Mouse (Mus musculus) ZHBTc4 (cell line): Measurements from ENCODE around the gene Kcnab3.

Experiments
- DNase-seq: peaks from one replicate; pipeline ENCODE4 v3.0.0-alpha.2; 2011; ENCODE audit warnings: low read depth, low spot score

Kcnab3 gene

GRCm38 (mm10) chr11:69331929-69332405 lies 5.9 kb downstream of the Kcnab3 start:
- peak; percentile 69 for DNase-seq

GRCm38 (mm10) chr11:69332713-69333253 lies 6.7 kb downstream of the Kcnab3 start:
- no peak for DNase-seq

- DNase-seq = no peak
Observed at GRCm38 (mm10) chr11:69333922-69334321, 7.9 kb downstream of the Kcnab3 start.

GRCm38 (mm10) chr11:69334796-69335195 lies 8.7 kb downstream of the Kcnab3 start:
- DNase-seq = no peak

GRCm38 (mm10) chr11:69340161-69341131 lies 14.4 kb downstream of the Kcnab3 start, which contains the start of gene Rnf227:
Gene Rnf227, plus strand, starts transcription at chr11:69340461.
- peak; percentile 86 for DNase-seq

GRCm38 (mm10) chr11:69346441-69346840 lies 20.4 kb downstream of the Kcnab3 start:
- DNase-seq = no peak

GRCm38 (mm10) chr11:69356544-69356943 lies 30.5 kb downstream of the Kcnab3 start:
- DNase-seq = no peak

- DNase-seq = no peak
Observed at GRCm38 (mm10) chr11:69357690-69358089, 31.6 kb downstream of the Kcnab3 start.

- no peak for DNase-seq
Observed at GRCm38 (mm10) chr11:69362021-69362420, 36.0 kb downstream of the Kcnab3 start.

GRCm38 (mm10) chr11:69362479-69362878 lies 36.4 kb downstream of the Kcnab3 start:
- DNase-seq = no peak

- DNase-seq = no peak
Observed at GRCm38 (mm10) chr11:69364376-69364775, 38.3 kb downstream of the Kcnab3 start.

GRCm38 (mm10) chr11:69364910-69365309 lies 38.9 kb downstream of the Kcnab3 start:
- no peak for DNase-seq

GRCm38 (mm10) chr11:69365722-69366121 lies 39.7 kb downstream of the Kcnab3 start:
- no peak for DNase-seq

GRCm38 (mm10) chr11:69366157-69366854 lies 40.2 kb downstream of the Kcnab3 start:
- DNase-seq = peak; percentile 87

GRCm38 (mm10) chr11:69366855-69367615 lies 41.0 kb downstream of the Kcnab3 start:
- no peak for DNase-seq

GRCm38 (mm10) chr11:69367616-69368355 lies 41.7 kb downstream of the Kcnab3 start:
- no peak for DNase-seq

GRCm38 (mm10) chr11:69368356-69369214 lies 42.5 kb downstream of the Kcnab3 start:
- no peak for DNase-seq

GRCm38 (mm10) chr11:69369215-69369989 lies 43.3 kb downstream of the Kcnab3 start, which contains the start of gene Chd3:
Gene Chd3, minus strand, starts transcription at chr11:69369406.
- DNase-seq = no peak
